Mouse (Mus musculus): ENCODE measurements around the gene Krt26.

- TF ChIP-seq CTCF (IDR thresholded peaks at IDR 0.05; ENCODE audit: borderline replicate concordance, insufficient read depth, low read length) = no peak
- TF ChIP-seq POLR2A (IDR thresholded peaks at IDR 0.05; ENCODE audit: low read depth, low read length) = no peak
Observed at GRCm38 (mm10) chr11:99329655-99330054, 8.1 kb downstream of the Krt26 start.

Data from embryonic fibroblast, embryonic 13.5 days (primary cell).